Mouse (Mus musculus) ES-E14 (cell line): ENCODE results near the gene Zfpm1. TPM values are rescaled to one million over a fixed set of nuclear protein-coding genes. Genes with fewer than 3 reads are reported as not detected.

Experiments used
- DNase-seq: peaks from one replicate; pipeline ENCODE4 v3.0.0-alpha.2; 2013; ENCODE audit warnings: low read depth, low spot score
- H3K27ac ChIP-seq: 2 replicates; pipeline ENCODE4 v1.5.1; 2012; ENCODE audit warnings: low read depth, mild to moderate bottlenecking, low read length, moderate library complexity, mixed read lengths; ENCODE audit not compliant: poor library complexity, insufficient read depth, severe bottlenecking
- H3K36me3 ChIP-seq: 2 replicates; pipeline ENCODE4 v1.6.1; 2012; ENCODE audit warnings: mild to moderate bottlenecking, low read length, moderate library complexity, mixed read lengths; ENCODE audit not compliant: control insufficient read depth, poor library complexity, insufficient read depth, severe bottlenecking
- H3K4me1 ChIP-seq, 2 experiments: fragments of 150-350 bp in 1 of 2; sonication (generic) in 1 of 2; 2 replicates each; pipeline ENCODE4 v1.6.1; 2012; ENCODE audit warnings: low read length in 2 of 2, mild to moderate bottlenecking in 1 of 2, mixed read lengths in 1 of 2; ENCODE audit not compliant: control insufficient read depth in 2 of 2, insufficient read depth in 2 of 2, poor library complexity in 1 of 2
- H3K4me3 ChIP-seq, 2 experiments: fragments of 150-350 bp in 1 of 2; sonication (generic) in 1 of 2; 2 replicates each; pipeline ENCODE4 v1.5.1; 2012; ENCODE audit warnings: low read length in 2 of 2, low read depth in 1 of 2, mild to moderate bottlenecking in 1 of 2, mixed read lengths in 1 of 2; ENCODE audit not compliant: insufficient read depth in 1 of 2, poor library complexity in 1 of 2, severe bottlenecking in 1 of 2
- H3K9ac ChIP-seq: 2 replicates; pipeline ENCODE4 v1.6.1; 2012; ENCODE audit warnings: low read depth, mild to moderate bottlenecking, low read length, mixed read lengths; ENCODE audit not compliant: poor library complexity, insufficient read depth, severe bottlenecking
- H3K9me3 ChIP-seq: fragments of 150-350 bp; sonication (generic); 2 replicates; pipeline ENCODE4 v1.6.1; 2012; ENCODE audit warnings: low read depth, mild to moderate bottlenecking, low read length; ENCODE audit not compliant: control insufficient read depth, insufficient read depth
- CHD2 ChIP-seq: IDR thresholded peaks from 2 replicates; pipeline ENCODE4 v1.6.1; 2014; ENCODE audit warnings: mild to moderate bottlenecking, low read depth, low read length, inconsistent platforms
- HCFC1 ChIP-seq: IDR thresholded peaks from 2 replicates; pipeline ENCODE4 v1.6.1; 2012; ENCODE audit warnings: low read length, inconsistent platforms, borderline replicate concordance; ENCODE audit not compliant: insufficient read depth
- MAFK ChIP-seq: IDR thresholded peaks from 2 replicates; pipeline ENCODE4 v1.6.1; 2014; ENCODE audit warnings: mild to moderate bottlenecking, low read depth, low read length, inconsistent platforms; ENCODE audit not compliant: insufficient read depth
- ZC3H11A ChIP-seq: IDR thresholded peaks from 2 replicates; pipeline ENCODE4 v1.6.1; 2012; ENCODE audit warnings: low read depth, mild to moderate bottlenecking, inconsistent platforms, low read length, borderline replicate concordance
- ZNF384 ChIP-seq: IDR thresholded peaks from 2 replicates; pipeline ENCODE4 v1.6.1; 2012; ENCODE audit warnings: low read depth, low read length, inconsistent platforms
- in situ Hi-C, 2 experiments: fragments of 600-800 bp; cut with MboI; formaldehyde crosslinking; loops; one replicate each; pipeline ENCODE4 v1.15.1; 2025; ENCODE audit warnings: low sequenced_read_pairs in 2 of 2, inconsistent platforms in 1 of 2; ENCODE audit not compliant: unreplicated experiment in 2 of 2
- total RNA-seq: library from RNA; depleted of rRNA; stranded (reverse); fragments of 300-350 nt; gene quantifications from 2 replicates; pipeline ENCODE4 v1.2.3, GENCODE M21; 2012; rRNA removed

Zfpm1 gene
- 7.8 and 8.5 TPM in 2 replicates for total RNA-seq

DNA sequence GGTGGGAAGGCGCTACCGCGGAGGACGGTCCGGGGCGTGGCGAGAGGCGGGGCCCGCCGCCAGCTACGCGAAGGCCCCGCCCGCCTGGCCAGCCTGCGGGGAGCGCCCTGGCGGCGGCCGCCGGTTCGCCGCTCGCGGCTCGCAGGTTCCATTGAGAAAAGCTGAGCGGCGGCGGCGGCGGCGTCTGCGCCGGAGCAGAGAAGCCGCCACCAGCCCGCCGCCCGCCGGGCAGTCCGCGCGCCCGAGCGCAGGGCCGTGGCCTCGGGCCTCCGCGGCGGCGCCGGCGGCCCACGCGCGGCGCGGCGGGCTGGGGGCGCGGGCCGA, at the start of gene Zfpm1:
TSS of gene Zfpm1 (plus strand) at position 107 of the 324 bp plus-strand sequence.
- Histone ChIP-seq H3K4me3 (peak within 1 kb of the TSS; percentile 70 to 88), H3K27ac (no peak within 1 kb of the TSS), H3K4me1 (peaks cover 2 to 18% of the 10 kb centered on the region in 2 experiments; a peak in 2 of 4 replicates), H3K36me3 (no peaks in the 10 kb centered on the region), H3K9ac (peak within 1 kb of the TSS; percentile 60), H3K9me3 (no peaks in the 10 kb centered on the region)
- in situ Hi-C loops = no loop called here
- no peak for DNase-seq
- no peak for TF ChIP-seq HCFC1
- TF ChIP-seq ZC3H11A = no peak
- TF ChIP-seq ZNF384 = no peak
- TF ChIP-seq MAFK = no peak
- no peak for TF ChIP-seq CHD2

DNA sequence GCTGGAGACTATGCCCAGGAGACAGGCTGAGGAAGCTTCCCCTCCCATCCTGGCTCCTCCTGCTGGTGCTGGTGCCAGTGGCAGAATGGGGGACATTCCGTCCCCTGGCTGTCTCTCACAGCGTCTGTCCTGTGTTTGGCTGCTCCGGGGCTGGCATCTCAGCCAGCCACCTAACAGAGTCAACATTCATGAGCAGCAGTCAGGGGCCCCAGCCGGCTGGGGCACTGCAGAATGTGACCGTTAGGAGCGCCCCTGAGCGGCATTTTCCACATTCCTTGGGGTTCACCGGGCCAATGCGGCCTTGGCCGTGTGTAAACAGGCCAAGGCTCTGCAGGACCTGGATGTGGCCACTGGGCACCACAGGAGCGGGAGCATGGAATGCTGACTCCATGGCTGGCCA, 47.9 kb upstream of the Zfpm1 start:
- in situ Hi-C loops = no loop called here

DNA sequence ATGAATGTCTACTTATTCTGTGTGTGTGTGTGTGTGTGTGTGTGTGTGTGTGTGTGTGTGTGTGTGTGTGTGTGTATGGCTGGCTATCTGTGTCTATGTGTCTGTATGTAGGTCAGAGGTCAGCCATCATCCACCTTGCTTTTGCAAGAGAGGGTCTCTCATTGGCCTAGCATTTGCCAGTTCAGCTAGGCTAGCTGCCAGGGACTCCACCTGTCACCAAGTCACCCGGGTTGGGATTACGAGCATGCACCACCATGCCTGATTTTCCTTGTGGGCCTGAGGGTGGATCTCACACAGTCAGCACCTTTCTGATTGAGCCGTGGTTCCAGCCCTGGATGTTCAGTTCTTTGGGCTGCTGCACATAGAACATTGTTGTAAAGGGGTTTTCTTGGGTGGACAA, 45.4 kb upstream of the Zfpm1 start:
- Histone ChIP-seq H3K36me3 (no peaks in the 10 kb centered on the region), H3K4me1 (no peaks in the 10 kb centered on the region), H3K9me3 (no peaks in the 10 kb centered on the region), H3K9ac (no peak overlapping the region), H3K27ac (no peak overlapping the region; the same call in 1 of the 2 replicates), H3K4me3 (no peak overlapping the region)
- in situ Hi-C loops = no loop called here
- DNase-seq = no peak
- no peak for TF ChIP-seq ZC3H11A

More for the DNA sequence above, 47.9 kb upstream of the Zfpm1 start:
- Histone ChIP-seq H3K36me3 (no peaks in the 10 kb centered on the region), H3K4me3 (no peak overlapping the region), H3K27ac (no peak overlapping the region), H3K9me3 (no peaks in the 10 kb centered on the region), H3K4me1 (peaks cover 0 to 11% of the 10 kb centered on the region in 2 experiments; a peak in 2 of 4 replicates), H3K9ac (no peak overlapping the region)
- DNase-seq = no peak
- TF ChIP-seq ZC3H11A (no peak), CHD2 (no peak), ZNF384 (no peak), HCFC1 (no peak), MAFK (no peak)

DNA sequence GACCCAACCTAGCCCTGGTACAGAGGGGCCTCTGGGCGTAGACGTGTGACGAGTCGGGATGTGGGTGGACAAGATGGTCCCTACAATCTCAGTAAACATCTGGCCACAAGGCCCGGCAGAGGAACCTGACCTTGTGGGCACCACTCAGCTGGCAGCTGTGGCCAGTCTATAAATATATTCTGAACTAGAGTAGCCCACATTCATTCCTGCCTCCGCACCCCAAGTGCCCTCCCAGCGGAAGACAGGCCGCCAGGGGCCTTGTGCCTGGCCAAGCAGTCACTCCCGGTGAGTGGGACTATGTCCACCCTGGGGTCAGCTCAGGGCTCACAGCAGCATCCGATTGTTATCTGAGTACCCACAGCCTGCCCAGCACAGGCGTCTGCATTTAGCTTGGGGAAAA, 43.7 kb upstream of the Zfpm1 start:
- H3K27ac ChIP-seq = no peak overlapping the region
- no peaks in the 10 kb centered on the region for H3K4me1 ChIP-seq
- H3K9ac ChIP-seq = no peak overlapping the region
- DNase-seq = no peak
- in situ Hi-C loops = no loop called here
- H3K36me3 ChIP-seq = no peaks in the 10 kb centered on the region
- no peaks in the 10 kb centered on the region for H3K9me3 ChIP-seq
- TF ChIP-seq ZC3H11A = no peak
- no peak for TF ChIP-seq MAFK
- no peak for TF ChIP-seq CHD2
- no peak for TF ChIP-seq HCFC1
- no peak for TF ChIP-seq ZNF384
- H3K4me3 ChIP-seq = no peak overlapping the region

DNA sequence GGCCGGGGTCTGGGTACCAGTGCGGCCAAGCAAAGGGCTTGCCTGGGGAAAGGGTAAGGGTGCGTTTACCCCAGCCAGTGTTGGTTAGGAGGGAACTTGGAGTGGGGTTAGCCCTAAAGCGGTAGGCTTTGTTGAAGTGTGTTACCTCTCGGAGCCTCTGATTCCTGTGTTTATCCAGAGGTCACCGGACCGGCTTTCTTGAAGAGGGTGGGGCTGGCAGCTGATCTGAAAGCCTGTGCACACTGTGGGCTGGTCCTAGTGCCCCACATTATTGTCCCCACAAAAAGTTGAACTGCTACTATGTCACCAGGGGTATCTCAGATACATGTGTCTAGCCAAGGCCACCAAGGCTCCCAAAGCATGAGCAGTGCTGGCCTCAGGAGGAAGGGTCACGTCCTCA, 43.2 kb upstream of the Zfpm1 start:
- DNase-seq = no peak
- Histone ChIP-seq H3K9ac (no peak overlapping the region), H3K4me1 (no peaks in the 10 kb centered on the region), H3K9me3 (no peaks in the 10 kb centered on the region), H3K4me3 (no peak overlapping the region), H3K36me3 (no peaks in the 10 kb centered on the region), H3K27ac (no peak overlapping the region)
- TF ChIP-seq HCFC1 (no peak), CHD2 (no peak), MAFK (no peak), ZNF384 (no peak), ZC3H11A (no peak)
- in situ Hi-C loops = no loop called here
